Mouse (Mus musculus) gastrocnemius, postnatal 4 days (tissue): ENCODE measurements around the gene Myh7. TPM values are rescaled to one million over a fixed set of nuclear protein-coding genes. Genes with fewer than 3 reads are reported as not detected.
"Not testable (repeated sequence)": the region's sequence is repeated elsewhere in the genome, so short reads cannot be mapped to it uniquely, and the experiment has no call there.

Experiments
- DNase-seq, 2 experiments: peaks; one replicate each; pipeline ENCODE4 v3.0.0; 2021 to 2022; ENCODE audit warnings: low spot score in 2 of 2, mixed read lengths in 2 of 2
- total RNA-seq, 2 experiments: library from RNA; stranded (reverse); gene quantifications; 2 replicates each; pipeline ENCODE4 v1.2.3; 2021

Gene Myh7
- total RNA-seq, 2 experiments from 2014 or later: 492 to 506 TPM

- no peak for DNase-seq
Observed at GRCm38 (mm10) chr14:55005506-55005905, 11.1 kb upstream of the Myh7 start.

GRCm38 (mm10) chr14:55003878-55004855 is 9.7 kb upstream of the Myh7 start:
- no peak for DNase-seq

DNA sequence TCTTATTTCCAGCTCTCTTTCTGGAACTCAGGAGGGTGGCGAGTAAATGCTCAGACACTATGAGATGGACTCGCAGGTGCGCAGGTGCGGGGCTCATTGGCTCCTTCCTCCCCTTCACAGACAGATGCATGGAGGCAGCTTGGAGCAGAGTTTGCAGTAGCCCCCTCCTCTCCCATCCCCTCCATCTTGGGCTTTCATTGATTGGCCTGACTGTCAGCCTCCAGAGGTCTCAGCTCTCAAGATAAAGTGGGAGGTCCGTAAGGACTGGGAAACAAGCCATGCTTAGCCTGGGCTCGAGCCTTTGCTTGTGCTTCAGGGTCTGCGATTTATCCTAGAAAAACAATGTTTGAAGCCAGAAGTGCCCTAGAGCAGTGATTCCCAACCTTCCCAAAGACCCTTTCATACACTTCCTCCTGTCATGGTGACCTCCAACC is 8.3 kb upstream of the Myh7 start:
- no peak for DNase-seq

GRCm38 (mm10) chr14:55001938-55002686 is 7.7 kb upstream of the Myh7 start:
- DNase-seq: no peak

DNA sequence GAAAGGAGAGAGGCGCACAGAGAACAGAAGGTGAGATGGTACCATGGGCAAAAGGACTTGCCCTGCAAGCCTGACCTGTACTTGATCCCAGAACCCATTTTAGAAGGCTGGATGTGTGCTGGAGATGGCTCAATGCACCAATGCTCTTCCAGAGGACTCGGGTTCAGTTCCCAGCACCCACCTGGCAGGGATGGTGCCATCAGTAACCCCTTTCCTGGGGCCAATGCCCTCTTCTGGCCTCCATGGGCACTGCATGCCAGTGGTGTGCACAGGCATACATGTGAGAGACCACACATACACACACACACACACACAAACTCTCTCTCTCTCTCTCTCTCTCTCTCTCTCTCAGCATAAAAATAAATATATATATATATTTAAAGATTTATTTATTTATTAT is 7.0 kb upstream of the Myh7 start:
- no peak for DNase-seq

DNA sequence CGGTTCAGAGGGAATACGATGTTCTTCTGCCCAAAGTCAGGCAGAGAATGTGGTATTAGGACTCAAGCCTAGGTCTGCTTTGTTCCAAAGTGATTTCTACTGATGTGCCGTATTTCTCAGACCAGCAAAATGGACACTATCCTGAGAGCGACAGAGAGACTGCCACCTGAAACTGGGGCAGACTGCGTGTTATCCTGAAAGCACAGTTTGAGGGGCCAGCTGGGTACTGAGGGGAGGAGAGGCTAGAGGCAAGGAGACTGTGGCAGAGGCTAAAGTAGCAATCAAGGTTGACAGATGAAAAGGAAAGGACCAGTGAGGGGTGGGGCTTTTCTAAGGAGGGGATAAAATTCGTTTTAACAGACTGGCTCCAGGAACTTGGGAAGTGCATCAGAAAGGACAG is 6.4 kb upstream of the Myh7 start:
- DNase-seq: no peak

GRCm38 (mm10) chr14:54999868-55000267 is 5.4 kb upstream of the Myh7 start:
- DNase-seq: not testable (repeated sequence)

- no peak for DNase-seq
Observed at GRCm38 (mm10) chr14:54998680-54999079, 4.3 kb upstream of the Myh7 start.

DNA sequence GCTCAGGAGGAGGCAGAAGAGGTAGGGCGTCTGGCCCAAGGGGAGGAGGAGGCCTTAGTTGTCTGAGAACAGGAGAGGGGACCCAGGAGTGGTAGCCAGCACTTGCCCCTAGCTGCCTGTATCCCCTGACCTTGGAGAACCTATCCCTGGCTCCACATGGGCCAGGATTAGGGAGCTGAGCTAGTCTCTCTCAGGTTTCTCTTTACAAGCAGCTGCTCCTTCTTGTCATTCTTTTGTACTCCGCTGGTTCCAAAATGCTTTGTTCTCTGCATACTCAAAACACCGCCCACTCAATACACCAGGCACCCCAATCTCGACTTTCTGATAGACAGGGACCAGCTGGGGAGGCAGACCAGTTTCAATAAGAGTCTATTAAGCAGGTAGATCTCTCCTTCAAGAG is 2.9 kb upstream of the Myh7 start:
- no peak for DNase-seq

DNA sequence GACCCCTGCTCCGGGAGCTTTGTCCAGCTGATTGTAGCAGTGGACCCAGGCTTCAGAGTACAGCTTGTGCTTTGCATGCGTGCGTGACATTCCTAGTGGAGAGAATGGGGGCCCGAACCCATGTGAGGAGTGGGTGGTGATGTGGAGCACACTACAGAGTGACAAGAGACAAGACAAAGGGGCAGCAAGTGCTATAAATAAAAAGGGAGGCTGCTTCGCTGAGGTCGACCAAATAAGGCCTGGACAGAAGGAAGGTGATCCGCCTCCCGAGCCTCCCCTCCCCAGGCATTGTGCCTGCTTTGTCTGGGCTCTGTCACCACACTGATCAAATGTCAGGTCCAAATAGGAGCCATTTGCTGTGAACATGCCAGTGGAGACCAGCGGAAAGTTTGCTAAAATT is 2.4 kb upstream of the Myh7 start:
- no peak for DNase-seq

GRCm38 (mm10) chr14:54995457-54996138 is 1.2 kb upstream of the Myh7 start:
- no peak for DNase-seq

DNA sequence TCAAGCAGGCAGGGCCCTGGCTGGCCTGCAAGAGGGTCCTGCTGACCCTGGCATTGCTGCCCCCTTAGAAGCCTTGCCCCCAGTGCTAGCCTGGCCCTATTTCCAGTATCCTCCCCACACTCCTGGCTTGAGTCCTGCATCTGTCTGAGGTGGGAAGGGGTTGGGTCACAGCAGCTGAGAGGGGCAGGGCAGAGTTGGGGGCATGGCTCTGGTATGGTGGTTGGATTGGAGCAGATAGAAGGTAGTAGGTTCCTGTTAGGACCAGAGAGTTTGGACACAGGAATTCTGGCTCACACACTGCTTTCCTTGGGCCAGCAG is 402 bp upstream of the Myh7 start:
- DNase-seq: no peak

GRCm38 (mm10) chr14:54993636-54994035 is 790 bp downstream of the Myh7 start:
- DNase-seq: no peak

- DNase-seq: no peak
Observed at GRCm38 (mm10) chr14:54992196-54992595, 2.2 kb downstream of the Myh7 start.

GRCm38 (mm10) chr14:54989886-54990441 is 4.5 kb downstream of the Myh7 start:
- DNase-seq: no peak

GRCm38 (mm10) chr14:54988882-54989281 is 5.5 kb downstream of the Myh7 start:
- DNase-seq: no peak

GRCm38 (mm10) chr14:54988350-54988874 is 6.0 kb downstream of the Myh7 start:
- not testable (repeated sequence) for DNase-seq

- no peak for DNase-seq
Observed at GRCm38 (mm10) chr14:54981934-54982333, 12.5 kb downstream of the Myh7 start.

DNA sequence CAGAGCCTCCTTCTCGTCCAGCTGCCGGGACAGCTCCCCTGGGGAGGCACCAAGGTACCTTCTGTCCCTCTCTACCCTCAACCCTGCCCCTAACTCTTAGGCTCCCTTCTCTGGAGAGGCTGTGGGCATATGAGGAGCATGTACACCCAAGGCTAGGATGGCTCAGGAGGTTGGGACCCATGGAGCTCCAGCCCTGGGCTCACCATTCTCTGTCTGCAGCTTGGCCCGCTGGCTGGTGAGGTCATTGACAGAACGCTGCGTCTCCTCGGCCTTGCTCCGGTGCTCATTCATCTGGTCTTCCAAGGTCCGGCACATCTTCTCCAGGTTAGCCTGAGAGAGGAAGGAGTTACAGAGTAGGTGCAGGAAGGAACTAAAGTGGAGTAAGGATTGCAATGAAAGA is 15.8 kb downstream of the Myh7 start:
- DNase-seq: no peak

DNA sequence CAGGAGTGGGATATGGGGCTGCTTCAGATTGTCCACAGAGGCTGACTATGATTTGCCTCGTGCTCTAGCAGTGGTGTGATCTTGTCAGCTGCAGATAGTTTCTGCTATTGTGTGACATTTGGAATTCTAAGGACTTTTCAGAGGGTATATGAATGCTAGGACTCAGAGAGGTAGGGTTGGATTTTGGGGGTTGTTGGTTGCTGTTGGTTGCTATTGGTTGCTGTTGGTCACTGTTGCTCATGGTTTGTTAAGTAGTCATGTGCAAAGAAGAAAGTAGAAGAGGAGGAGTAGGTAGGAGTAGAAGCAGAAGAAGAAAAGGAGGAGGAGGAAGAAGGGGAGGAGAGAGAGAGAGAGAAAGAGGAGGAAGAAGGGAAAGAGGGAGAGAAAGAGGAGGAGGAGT is 17.8 kb downstream of the Myh7 start, which contains the start of gene Gm17428:
Gene Gm17428, plus strand, starts transcription at position 301 of the 400 bp plus-strand sequence.
- no peak for DNase-seq
